Mouse (Mus musculus) hindbrain, embryonic 14.5 days (tissue): ENCODE data around the gene Hacd2. TPM values are rescaled to one million over a fixed set of nuclear protein-coding genes. Genes with fewer than 3 reads are reported as not detected.

Experiments used
- ATAC-seq: fragments of 200-750 bp; cut with Nextera tagmentation; 2 replicates; pipeline ENCODE4 v1.8.0; 2017; ENCODE audit warnings: moderate number of reproducible peaks, mild to moderate bottlenecking, moderate TSS enrichment, moderate library complexity; ENCODE audit not compliant: low FRiP score
- DNase-seq: peaks from one replicate; pipeline ENCODE4 v3.0.0-alpha.2; 2015; ENCODE audit warnings: low spot score
- H3K27ac ChIP-seq: fragments of 300-500 bp; sonication (generic); 2 replicates; pipeline ENCODE4 v1.5.1; 2014; ENCODE audit warnings: mild to moderate bottlenecking, moderate library complexity
- H3K27me3 ChIP-seq: fragments of 300-500 bp; sonication (generic); 2 replicates; pipeline ENCODE4 v1.6.1; 2014; ENCODE audit warnings: mild to moderate bottlenecking, low read length, mixed read lengths; ENCODE audit not compliant: control insufficient read depth, insufficient read depth
- H3K36me3 ChIP-seq: fragments of 300-500 bp; sonication (generic); replicated peaks from 2 replicates; pipeline ENCODE4 v1.6.1; 2014; ENCODE audit not compliant: control insufficient read depth, insufficient read depth
- H3K4me1 ChIP-seq: fragments of 300-500 bp; sonication (generic); replicated peaks from 2 replicates; pipeline ENCODE4 v1.6.1; 2014; ENCODE audit warnings: antibody characterized with exemption, low read length, mixed read lengths; ENCODE audit not compliant: control insufficient read depth, insufficient read depth
- H3K4me2 ChIP-seq: fragments of 300-500 bp; sonication (generic); replicated peaks from 2 replicates; pipeline ENCODE4 v1.6.1; 2014; ENCODE audit warnings: mild to moderate bottlenecking, moderate library complexity
- H3K4me3 ChIP-seq: fragments of 300-500 bp; sonication (generic); replicated peaks from 2 replicates; pipeline ENCODE4 v1.5.1; 2014; ENCODE audit warnings: mild to moderate bottlenecking, low read length
- H3K9ac ChIP-seq: fragments of 300-500 bp; sonication (generic); 2 replicates; pipeline ENCODE4 v1.6.1; 2014
- H3K9me3 ChIP-seq: fragments of 300-500 bp; sonication (generic); 2 replicates; pipeline ENCODE4 v1.6.1; 2016; ENCODE audit warnings: low read length; ENCODE audit not compliant: control insufficient read depth
- WGBS: fragments of 180-500 bp; shearing (Covaris S2); extraction: QIAGEN DNeasy Blood & Tissue Kit; methylation state at CpG from one replicate; pipeline ENCODE4 v1.1.7; 2014; 5-methylcytosine and 5-hydroxymethylcytosine counted together
- polyA plus RNA-seq: library from polyadenylated mRNA; unstranded; fragments of >200 nt; fragmentation: Nextera tagmentation; extraction: Ambion mirVana; gene quantifications from 2 replicates; pipeline ENCODE4 v1.2.1, GENCODE M21; 2014

Gene Hacd2
- polyA plus RNA-seq, 1 experiment from 2014 or later, result 29.3 TPM

DNA sequence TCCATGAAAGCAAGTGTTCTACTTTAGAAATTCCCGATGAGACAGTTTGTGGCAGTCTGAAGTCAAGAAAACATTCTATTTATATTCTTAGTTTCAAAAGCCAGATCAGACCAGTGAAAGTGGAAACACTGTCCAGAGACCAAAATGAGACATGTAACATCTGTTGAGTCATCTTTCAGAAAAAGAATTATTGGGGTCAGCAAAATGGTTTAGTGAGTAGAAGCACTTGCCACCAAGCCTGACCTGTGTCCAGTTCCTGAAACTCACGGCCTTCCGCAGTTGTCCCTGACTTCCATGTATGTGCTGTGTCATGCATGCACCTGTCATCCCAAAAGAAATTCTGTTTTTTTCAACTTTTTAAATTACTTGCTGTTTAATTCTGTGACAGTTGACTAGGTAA is 34.6 kb downstream of the Hacd2 start:
- H3K36me3 ChIP-seq, result no peaks in the 10 kb centered on the region
- no peak overlapping the region for H3K9ac ChIP-seq
- no peak overlapping the region for H3K27ac ChIP-seq
- 93% methylated on average over 3 of the region's 3 CpGs for WGBS
- no peak overlapping the region for H3K4me3 ChIP-seq
- no peaks in the 10 kb centered on the region for H3K9me3 ChIP-seq
- no peak for ATAC-seq
- no peak overlapping the region for H3K4me2 ChIP-seq
- no peak for DNase-seq
- no peaks in the 10 kb centered on the region for H3K4me1 ChIP-seq
- no peaks in the 10 kb centered on the region for H3K27me3 ChIP-seq

DNA sequence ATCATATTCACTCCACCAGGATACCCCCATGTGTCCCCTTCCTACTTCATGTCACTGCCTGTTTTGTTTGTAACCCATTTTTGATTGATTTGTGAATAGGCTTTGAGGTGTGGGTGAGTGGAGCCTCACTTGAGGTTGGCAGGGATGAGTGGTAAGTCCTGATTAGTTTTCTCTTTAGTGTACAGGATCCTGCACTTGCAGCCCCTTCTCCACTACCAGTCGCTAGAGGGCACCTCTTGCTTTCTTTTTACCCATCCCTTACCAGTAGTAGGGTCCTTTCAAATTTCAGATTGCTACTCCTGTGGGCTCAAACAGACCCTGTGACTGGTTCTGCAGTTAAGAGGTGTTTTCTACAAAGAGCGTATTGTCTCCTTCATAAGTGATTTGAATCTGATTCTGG is 38.8 kb downstream of the Hacd2 start:
- no peaks in the 10 kb centered on the region for H3K27me3 ChIP-seq
- DNase-seq (peak; percentile 48), ATAC-seq (no peak)
- no peak overlapping the region for H3K4me2 ChIP-seq
- 64% methylated on average over 2 of the region's 2 CpGs for WGBS
- no peak overlapping the region for H3K9ac ChIP-seq
- 0 out of 2 replicates have a peak, but pooled peaks cover 2% of the 10 kb centered on the region for H3K4me1 ChIP-seq
- no peaks in the 10 kb centered on the region for H3K9me3 ChIP-seq
- H3K27ac ChIP-seq, result no peak overlapping the region
- no peaks in the 10 kb centered on the region; the same call in 1 of the 2 replicates for H3K36me3 ChIP-seq
- H3K4me3 ChIP-seq, result no peak overlapping the region

- Histone ChIP-seq H3K4me1 (0 out of 2 replicates have a peak, but pooled peaks cover 2% of the 10 kb centered on the region), H3K27me3 (no peaks in the 10 kb centered on the region), H3K9me3 (no peaks in the 10 kb centered on the region), H3K36me3 (no peaks in the 10 kb centered on the region; the same call in 1 of the 2 replicates), H3K4me2 (no peak overlapping the region), H3K27ac (no peak overlapping the region), H3K9ac (no peak overlapping the region), H3K4me3 (no peak overlapping the region)
- no peak for ATAC-seq
- DNase-seq, result no peak
- 67% methylated on average over 6 of the region's 6 CpGs for WGBS
Measured at GRCm38 (mm10) chr16:35065724-35066123, 43.5 kb downstream of the Hacd2 start.

- 56% methylated on average over 8 of the region's 8 CpGs for WGBS
- no peak overlapping the region for H3K4me3 ChIP-seq
- 0 out of 2 replicates have a peak, but pooled peaks cover 2% of the 10 kb centered on the region for H3K4me1 ChIP-seq
- H3K4me2 ChIP-seq, result no peak overlapping the region
- ATAC-seq (no peak), DNase-seq (no peak)
- H3K27ac ChIP-seq, result no peak overlapping the region
- H3K36me3 ChIP-seq, result no peaks in the 10 kb centered on the region; the same call in 1 of the 2 replicates
- H3K27me3 ChIP-seq, result no peaks in the 10 kb centered on the region
- H3K9me3 ChIP-seq, result no peaks in the 10 kb centered on the region
- no peak overlapping the region for H3K9ac ChIP-seq
Measured at GRCm38 (mm10) chr16:35067095-35067494, 44.9 kb downstream of the Hacd2 start.

DNA sequence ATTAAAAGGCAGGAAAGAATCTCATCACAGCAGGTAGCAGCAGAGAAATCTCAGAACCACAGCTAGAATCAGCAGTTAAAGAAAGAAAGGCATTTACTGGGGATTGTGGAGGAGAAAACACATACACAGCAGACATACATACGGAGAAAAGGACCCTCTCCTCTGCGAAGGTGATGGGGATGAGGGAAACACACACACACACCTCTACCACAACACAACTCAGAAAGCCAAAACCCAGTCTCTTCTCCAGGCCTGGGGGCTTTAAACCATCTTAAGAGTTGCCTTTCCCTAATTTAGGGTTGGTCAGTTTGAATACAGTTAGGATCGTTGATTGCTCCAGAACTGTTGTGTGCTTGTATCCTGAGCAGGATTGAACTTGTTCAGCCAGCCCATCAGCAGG is 45.4 kb downstream of the Hacd2 start:
- DNase-seq (no peak), ATAC-seq (no peak)
- WGBS, result 90% methylated on average over 3 of the region's 3 CpGs
- H3K27ac ChIP-seq, result no peak overlapping the region
- H3K36me3 ChIP-seq, result no peaks in the 10 kb centered on the region; the same call in 1 of the 2 replicates
- H3K4me3 ChIP-seq, result no peak overlapping the region
- H3K9ac ChIP-seq, result no peak overlapping the region
- H3K27me3 ChIP-seq, result no peaks in the 10 kb centered on the region
- 0 out of 2 replicates have a peak, but pooled peaks cover 2% of the 10 kb centered on the region for H3K4me1 ChIP-seq
- H3K9me3 ChIP-seq, result no peaks in the 10 kb centered on the region
- no peak overlapping the region for H3K4me2 ChIP-seq

DNA sequence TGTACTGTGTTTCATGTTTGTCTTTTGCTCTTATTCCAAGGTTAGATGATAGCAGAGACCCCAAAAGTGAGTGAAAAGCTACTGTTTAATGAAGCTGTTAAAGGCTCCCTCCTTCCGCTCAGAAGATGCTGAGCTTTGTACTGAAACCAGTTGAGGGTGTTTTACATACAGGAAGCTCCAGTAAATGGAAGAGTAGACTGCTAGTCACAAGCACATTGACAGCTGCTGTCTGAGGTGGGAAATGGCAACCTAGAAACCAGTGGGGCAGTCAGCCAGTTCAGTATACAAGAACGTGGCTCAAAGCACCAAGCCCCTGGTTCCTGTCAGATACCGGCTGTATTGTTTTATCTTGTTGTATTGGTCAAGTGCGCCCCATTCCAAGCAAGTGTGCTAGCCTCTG is 46.7 kb downstream of the Hacd2 start:
- Histone ChIP-seq H3K27ac (no peak overlapping the region), H3K27me3 (no peaks in the 10 kb centered on the region), H3K9ac (no peak overlapping the region), H3K4me1 (0 out of 2 replicates have a peak, but pooled peaks cover 2% of the 10 kb centered on the region), H3K4me2 (no peak overlapping the region), H3K9me3 (no peaks in the 10 kb centered on the region), H3K4me3 (no peak overlapping the region), H3K36me3 (no peaks in the 10 kb centered on the region)
- WGBS, result 87% methylated on average over 4 of the region's 4 CpGs
- DNase-seq (no peak), ATAC-seq (no peak)

- ATAC-seq (no peak), DNase-seq (no peak)
- Histone ChIP-seq H3K4me2 (no peak overlapping the region), H3K9ac (no peak overlapping the region), H3K36me3 (0 out of 2 replicates have a peak, but pooled peaks cover 15% of the 10 kb centered on the region), H3K4me3 (no peak overlapping the region), H3K4me1 (no peaks in the 10 kb centered on the region), H3K27me3 (no peaks in the 10 kb centered on the region), H3K27ac (no peak overlapping the region), H3K9me3 (no peaks in the 10 kb centered on the region)
Measured at GRCm38 (mm10) chr16:35074436-35074835, 52.2 kb downstream of the Hacd2 start.

- ATAC-seq (no peak), DNase-seq (no peak)
- Histone ChIP-seq H3K4me2 (no peak overlapping the region), H3K9me3 (no peaks in the 10 kb centered on the region), H3K27ac (no peak overlapping the region), H3K4me3 (no peak overlapping the region), H3K36me3 (0 out of 2 replicates have a peak, but pooled peaks cover 18% of the 10 kb centered on the region), H3K27me3 (no peaks in the 10 kb centered on the region), H3K4me1 (no peaks in the 10 kb centered on the region), H3K9ac (no peak overlapping the region)
- 90% methylated on average over 3 of the region's 3 CpGs for WGBS
Measured at GRCm38 (mm10) chr16:35075643-35076042, 53.4 kb downstream of the Hacd2 start.

- Histone ChIP-seq H3K27ac (no peak overlapping the region), H3K4me3 (no peak overlapping the region), H3K36me3 (peaks cover 8% of the 10 kb centered on the region), H3K9me3 (no peaks in the 10 kb centered on the region), H3K4me1 (no peaks in the 10 kb centered on the region), H3K9ac (no peak overlapping the region), H3K27me3 (no peaks in the 10 kb centered on the region), H3K4me2 (no peak overlapping the region)
- ATAC-seq (no peak), DNase-seq (no peak)
Measured at GRCm38 (mm10) chr16:35093500-35093899, 71.3 kb downstream of the Hacd2 start.

DNA sequence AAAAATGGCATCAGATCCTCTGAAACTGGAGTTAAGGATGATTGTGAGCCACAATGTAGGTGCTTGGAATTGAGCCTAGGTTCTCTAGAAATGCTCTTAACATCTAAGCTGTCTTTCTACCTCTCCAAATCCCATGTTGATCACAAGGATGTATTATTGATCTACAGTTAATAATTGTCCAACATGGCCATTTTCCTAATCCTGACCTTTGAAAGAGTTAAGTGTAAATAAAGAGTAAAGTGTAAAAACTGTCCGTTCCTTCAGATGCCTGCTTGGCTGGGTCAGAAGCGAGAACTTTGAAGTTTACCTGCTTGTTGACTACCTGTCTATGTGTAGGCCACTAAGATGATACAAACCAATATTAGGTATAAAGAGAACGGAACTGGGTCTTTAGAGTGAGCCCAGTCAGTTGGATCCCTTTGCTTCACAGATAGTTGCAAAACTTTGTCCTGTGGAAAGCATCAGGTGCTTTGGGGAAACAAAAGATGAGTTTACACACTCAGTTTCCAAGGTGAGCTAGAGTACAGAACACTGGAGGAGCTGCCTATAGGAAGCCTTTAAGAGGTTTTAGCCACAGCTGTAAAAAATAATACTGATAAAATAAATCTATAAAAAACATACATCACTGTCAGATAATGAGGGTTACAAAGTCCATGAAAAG is 75.8 kb downstream of the Hacd2 start:
- no peaks in the 10 kb centered on the region for H3K4me1 ChIP-seq
- H3K36me3 ChIP-seq, result peaks cover 14% of the 10 kb centered on the region
- ATAC-seq (no peak), DNase-seq (no peak)
- no peak overlapping the region for H3K27ac ChIP-seq
- H3K9ac ChIP-seq, result no peak overlapping the region
- H3K9me3 ChIP-seq, result no peaks in the 10 kb centered on the region
- no peaks in the 10 kb centered on the region for H3K27me3 ChIP-seq
- H3K4me3 ChIP-seq, result no peak overlapping the region
- H3K4me2 ChIP-seq, result no peak overlapping the region
- 98% methylated on average over 3 of the region's 3 CpGs for WGBS
